Mouse (Mus musculus) cerebellum, adult 2 months (tissue): ENCODE results near the gene Pmm1.

ENCODE experiments used
- CTCF ChIP-seq: fragments of 200-500 bp; IDR thresholded peaks from 2 replicates; pipeline ENCODE4 v1.5.1; 2011; ENCODE audit warnings: low read depth, mild to moderate bottlenecking, control low read depth, low read length, moderate library complexity, borderline replicate concordance; ENCODE audit not compliant: insufficient read depth
- POLR2A ChIP-seq: fragments of 200-500 bp; IDR thresholded peaks from 2 replicates; pipeline ENCODE4 v1.6.1; 2011; ENCODE audit warnings: low read length, control low read depth, borderline replicate concordance; ENCODE audit not compliant: insufficient read depth

DNA sequence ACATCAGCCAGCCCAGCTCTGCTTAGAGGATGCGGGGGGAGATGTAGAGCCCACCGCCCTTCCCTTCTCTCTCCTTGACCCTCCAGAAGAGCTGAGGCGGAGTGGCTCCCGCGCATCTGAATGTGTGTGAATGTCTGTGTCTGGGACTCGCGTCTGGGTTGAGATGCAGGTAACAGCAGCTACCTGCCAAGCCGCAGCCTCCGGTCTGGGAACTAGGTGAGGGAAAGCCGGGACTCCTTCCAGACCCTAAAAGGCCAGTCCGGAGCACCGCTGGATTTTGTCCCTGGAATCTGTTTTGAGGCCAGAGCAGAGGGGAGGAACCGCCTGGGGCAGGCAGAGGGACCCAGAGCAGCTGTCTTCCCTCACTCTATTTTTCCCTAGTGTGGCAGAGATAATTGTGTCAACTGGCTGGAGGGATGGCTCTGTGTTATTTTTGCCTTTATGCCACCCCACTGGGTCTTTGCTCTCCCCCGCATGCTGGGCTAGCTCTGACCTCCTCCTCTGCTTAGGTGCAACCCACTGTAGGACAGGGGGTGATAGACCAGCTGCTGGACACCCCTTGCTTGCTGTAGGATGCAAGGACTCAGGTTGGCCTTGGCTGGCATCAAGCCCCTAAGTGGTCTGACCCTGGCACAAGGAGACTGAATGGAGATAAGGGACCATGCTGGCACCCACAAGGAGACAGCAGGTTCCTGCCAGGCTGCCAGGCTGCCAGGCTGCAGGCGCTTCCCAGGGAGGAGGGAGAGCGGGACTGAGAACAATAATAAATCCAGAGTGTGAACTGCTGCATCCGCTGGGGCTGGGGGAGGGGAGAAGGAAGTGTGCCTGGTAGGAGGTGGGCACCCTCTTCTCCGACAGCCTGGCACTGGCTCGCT, 23.4 kb downstream of the Pmm1 start:
- TF ChIP-seq CTCF: no peak
- TF ChIP-seq POLR2A: no peak
